Mouse (Mus musculus): Measurements from ENCODE around the gene Tmco3.

DNA sequence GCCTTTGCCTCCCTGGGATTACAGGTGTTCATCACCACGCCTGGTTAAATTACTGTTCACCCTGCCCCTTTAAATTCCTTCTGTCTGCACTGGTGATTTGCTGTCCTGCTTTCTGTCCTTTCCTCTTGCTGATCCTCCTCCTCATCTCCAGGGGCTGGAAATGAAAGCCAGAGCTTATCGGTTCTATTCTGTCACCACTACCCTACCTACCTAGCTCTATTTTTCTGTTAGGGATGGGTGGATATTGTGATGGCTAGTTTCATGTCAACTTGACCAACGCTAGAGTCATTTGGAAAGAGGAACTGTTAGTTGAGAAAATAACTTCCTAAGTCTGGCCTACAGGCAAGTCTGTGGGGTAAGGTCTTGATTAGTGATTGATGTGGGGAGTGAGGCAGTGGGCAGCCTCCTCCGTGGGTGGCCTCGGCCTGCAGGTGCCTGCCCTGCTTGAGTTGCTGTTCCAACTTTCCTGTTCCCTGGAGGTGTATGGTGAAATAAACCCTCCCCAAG is 11.0 kb upstream of the Tmco3 start:
- no peak for TF ChIP-seq POLR2A (IDR thresholded peaks at IDR 0.05; ENCODE audit: insufficient read depth, low read depth, low read length)
- no peak for TF ChIP-seq CTCF (IDR thresholded peaks at IDR 0.05)
- TF ChIP-seq EP300 (IDR thresholded peaks at IDR 0.05; ENCODE audit: insufficient read depth, low read depth, low read length), result no peak

Data from heart, adult 2 months (tissue).